Mouse (Mus musculus) liver, embryonic 15.5 days (tissue): Measurements from ENCODE around the gene Ap3s2. TPM values are rescaled to one million over a fixed set of nuclear protein-coding genes. Genes with fewer than 3 reads are reported as not detected.

ENCODE experiments used
- ATAC-seq: fragments of 200-750 bp; cut with Nextera tagmentation; 2 replicates; pipeline ENCODE4 v1.8.0; 2017; ENCODE audit warnings: moderate number of reproducible peaks, mild to moderate bottlenecking, moderate library complexity; ENCODE audit not compliant: insufficient read depth
- H3K27ac ChIP-seq: fragments of 300-500 bp; sonication (generic); replicated peaks from 2 replicates; pipeline ENCODE4 v1.5.1; 2015; ENCODE audit warnings: mild to moderate bottlenecking, inconsistent platforms
- H3K27me3 ChIP-seq: fragments of 300-500 bp; sonication (generic); 2 replicates; pipeline ENCODE4 v1.6.1; 2015; ENCODE audit warnings: mild to moderate bottlenecking, inconsistent platforms
- H3K36me3 ChIP-seq: fragments of 300-500 bp; sonication (generic); replicated peaks from 2 replicates; pipeline ENCODE4 v1.6.1; 2015; ENCODE audit warnings: moderate library complexity, mild to moderate bottlenecking, inconsistent platforms
- H3K4me1 ChIP-seq: fragments of 300-500 bp; sonication (generic); replicated peaks from 2 replicates; pipeline ENCODE4 v1.6.1; 2015; ENCODE audit warnings: inconsistent platforms
- H3K4me2 ChIP-seq: fragments of 300-500 bp; sonication (generic); 2 replicates; pipeline ENCODE4 v1.6.1; 2015; ENCODE audit warnings: moderate library complexity, mild to moderate bottlenecking, inconsistent platforms
- H3K4me3 ChIP-seq: fragments of 300-500 bp; sonication (generic); replicated peaks from 2 replicates; pipeline ENCODE4 v1.5.1; 2015; ENCODE audit warnings: mild to moderate bottlenecking, inconsistent platforms
- H3K9ac ChIP-seq: fragments of 300-500 bp; sonication (generic); 2 replicates; pipeline ENCODE4 v1.6.1; 2015; ENCODE audit warnings: moderate library complexity, mild to moderate bottlenecking, inconsistent platforms
- H3K9me3 ChIP-seq: fragments of 300-500 bp; sonication (generic); replicated peaks from 2 replicates; pipeline ENCODE4 v1.6.1; 2016; ENCODE audit warnings: inconsistent platforms
- WGBS: fragments of 180-500 bp; shearing (Covaris S2); methylation state at CpG from one replicate; pipeline ENCODE4 v1.1.7; 2015; ENCODE audit warnings: mixed read lengths; ENCODE audit not compliant: insufficient replicate concordance; 5-methylcytosine and 5-hydroxymethylcytosine counted together
- microRNA-seq: library from miRNA; unstranded; fragments of <30 nt; microRNA quantifications from one replicate; pipeline ENCODE4, GENCODE M21; 2016
- polyA plus RNA-seq: library from polyadenylated mRNA; unstranded; fragments of >200 nt; fragmentation: Nextera tagmentation; extraction: Ambion mirVana; gene quantifications from 2 replicates; pipeline ENCODE4 v1.2.1, GENCODE M21; 2015

Ap3s2 gene
- polyA plus RNA-seq, 1 experiment from 2014 or later: 9.5 TPM

DNA sequence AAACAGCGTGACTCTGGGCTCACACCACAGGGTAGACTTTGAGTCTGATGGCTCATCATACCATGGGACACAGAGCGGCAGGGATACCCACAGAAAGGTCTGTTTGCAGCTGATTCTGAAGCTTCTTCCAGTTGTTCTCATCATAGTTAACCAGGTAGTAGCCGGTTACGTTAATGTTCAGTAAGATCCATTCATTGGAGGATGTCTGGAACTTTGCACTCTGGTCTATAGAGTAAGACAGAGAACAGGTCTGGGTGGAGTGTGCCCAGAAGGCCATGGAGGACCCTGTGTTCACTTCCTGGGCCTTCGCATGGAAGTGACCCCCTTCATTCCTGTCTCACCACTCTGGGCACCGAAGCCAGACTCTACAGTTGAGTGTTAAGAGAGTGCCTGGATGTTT lies 85.3 kb downstream of the Ap3s2 start:
- peaks cover 2% of the 10 kb centered on the region; the same call in 1 of the 2 replicates for H3K36me3 ChIP-seq
- ATAC-seq: no peak
- no peaks in the 10 kb centered on the region for H3K9me3 ChIP-seq
- H3K27ac ChIP-seq: no peak overlapping the region
- no peak overlapping the region for H3K4me3 ChIP-seq
- no peak overlapping the region for H3K4me2 ChIP-seq
- no peak overlapping the region for H3K9ac ChIP-seq
- no peaks in the 10 kb centered on the region for H3K4me1 ChIP-seq
- H3K27me3 ChIP-seq: no peaks in the 10 kb centered on the region
- 71% methylated on average over 6 of the region's 6 CpGs for WGBS

DNA sequence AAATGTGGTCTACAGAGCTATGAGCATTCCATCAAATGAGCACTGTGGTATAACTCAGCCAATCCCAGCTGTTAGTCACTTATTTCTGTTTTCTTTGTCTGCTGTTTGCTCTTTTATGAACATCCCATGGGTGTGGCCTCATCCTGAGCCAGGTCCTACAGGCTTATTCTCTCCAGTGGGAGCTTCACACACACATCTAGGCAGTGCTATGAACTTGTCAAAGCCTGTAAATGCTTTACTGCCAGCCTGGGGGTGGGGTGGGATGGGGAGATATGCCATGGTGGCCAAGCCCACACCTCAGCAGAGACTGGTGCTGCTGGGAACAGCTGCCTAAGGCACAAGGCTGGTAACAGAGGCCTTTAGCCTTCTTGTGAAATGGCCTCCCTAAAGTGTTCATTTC lies 87.5 kb downstream of the Ap3s2 start:
- no peaks in the 10 kb centered on the region for H3K4me1 ChIP-seq
- H3K4me2 ChIP-seq: no peak overlapping the region
- H3K27me3 ChIP-seq: no peaks in the 10 kb centered on the region
- no peak for ATAC-seq
- H3K9me3 ChIP-seq: no peaks in the 10 kb centered on the region
- H3K4me3 ChIP-seq: no peak overlapping the region
- H3K9ac ChIP-seq: no peak overlapping the region
- no peak overlapping the region for H3K27ac ChIP-seq
- H3K36me3 ChIP-seq: peaks cover 2% of the 10 kb centered on the region; the same call in 1 of the 2 replicates

DNA sequence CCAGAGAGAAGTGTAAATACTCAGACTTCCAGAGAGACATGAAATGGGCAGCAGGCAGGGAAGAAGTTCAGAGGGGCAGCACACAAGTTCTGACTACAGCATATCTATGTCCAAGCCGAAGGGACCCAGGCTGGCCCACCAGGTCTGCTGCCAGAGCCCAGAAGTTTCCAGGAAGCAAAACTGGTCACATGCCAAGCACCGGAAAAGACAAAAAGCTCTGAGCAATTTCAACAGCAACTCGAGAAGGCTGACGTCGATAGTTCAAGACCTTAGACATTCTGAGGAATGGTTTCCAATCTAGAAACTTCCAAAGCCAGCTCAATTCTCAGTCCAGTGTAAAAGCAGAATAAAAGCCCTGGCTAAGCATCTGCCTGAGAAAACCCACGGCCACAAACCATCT lies 88.9 kb downstream of the Ap3s2 start:
- H3K27ac ChIP-seq: no peak overlapping the region
- H3K36me3 ChIP-seq: peaks cover 7% of the 10 kb centered on the region; the same call in 1 of the 2 replicates
- H3K4me1 ChIP-seq: no peaks in the 10 kb centered on the region
- WGBS: 57% methylated on average over 6 of the region's 6 CpGs
- H3K27me3 ChIP-seq: no peaks in the 10 kb centered on the region
- no peak overlapping the region for H3K9ac ChIP-seq
- H3K4me2 ChIP-seq: no peak overlapping the region
- H3K9me3 ChIP-seq: no peaks in the 10 kb centered on the region
- no peak for ATAC-seq
- H3K4me3 ChIP-seq: no peak overlapping the region

DNA sequence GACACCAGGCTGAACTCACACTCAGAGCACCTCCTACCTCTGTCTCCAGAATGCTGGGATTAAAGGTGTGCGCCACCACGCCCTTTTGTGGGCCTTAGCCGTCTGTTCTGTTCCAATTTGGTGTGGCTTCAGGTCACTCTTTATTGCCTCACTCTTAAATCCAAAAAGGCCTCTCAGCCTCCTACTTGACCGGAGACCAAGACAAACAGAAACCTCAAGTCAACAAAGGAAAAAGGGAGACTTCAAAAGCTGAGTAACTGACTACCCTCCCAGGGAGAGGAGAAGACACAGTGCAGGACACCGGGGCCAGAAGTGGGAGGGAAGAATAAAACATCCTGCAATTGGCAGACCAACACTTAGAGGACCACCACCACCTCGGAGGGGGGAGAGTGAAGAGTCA lies 89.3 kb downstream of the Ap3s2 start:
- Histone ChIP-seq H3K4me2 (no peak overlapping the region), H3K9ac (no peak overlapping the region), H3K4me1 (no peaks in the 10 kb centered on the region), H3K27me3 (no peaks in the 10 kb centered on the region), H3K27ac (no peak overlapping the region), H3K36me3 (peaks cover 7% of the 10 kb centered on the region; the same call in 1 of the 2 replicates), H3K9me3 (no peaks in the 10 kb centered on the region), H3K4me3 (no peak overlapping the region)
- WGBS: 49% methylated on average over 6 of the region's 6 CpGs
- ATAC-seq: no peak

DNA sequence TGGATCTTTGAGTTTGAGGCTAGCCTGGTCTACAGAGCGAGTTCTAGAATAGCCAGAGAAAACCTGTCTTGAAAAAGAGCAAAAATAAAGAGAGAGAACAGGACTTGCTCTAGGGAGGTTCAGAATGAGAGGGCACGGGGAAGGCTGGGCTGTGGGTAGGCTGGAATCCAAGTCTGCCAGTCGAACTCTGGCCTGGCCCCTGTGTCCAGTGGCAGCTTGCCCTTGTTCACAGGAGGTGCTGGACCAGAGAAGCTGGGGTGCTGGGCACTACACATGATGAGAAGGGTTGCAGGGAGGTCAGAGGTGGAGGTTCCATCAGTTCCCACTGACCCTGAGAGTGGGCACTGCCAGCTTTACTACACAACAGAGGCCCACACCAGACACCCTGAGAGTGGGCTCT lies 92.1 kb downstream of the Ap3s2 start:
- peaks cover 19% of the 10 kb centered on the region; the same call in 1 of the 2 replicates for H3K36me3 ChIP-seq
- H3K9me3 ChIP-seq: no peaks in the 10 kb centered on the region
- no peak overlapping the region for H3K4me3 ChIP-seq
- H3K4me1 ChIP-seq: no peaks in the 10 kb centered on the region
- no peaks in the 10 kb centered on the region for H3K27me3 ChIP-seq
- 49% methylated on average over 3 of the region's 3 CpGs for WGBS
- H3K9ac ChIP-seq: no peak overlapping the region
- H3K27ac ChIP-seq: no peak overlapping the region
- H3K4me2 ChIP-seq: no peak overlapping the region
- ATAC-seq: no peak

Small RNA genes within 50 kb of the gene (microRNA-seq; reads per million reads assigned to microRNA genes)
- not detected for gene Gm24541

Other genes starting within 250 kb of the Ap3s2 start
- gene Kif7, start 204.9 kb downstream of the Ap3s2 start, polyA plus RNA-seq: 0.32 and 0.35 TPM in 2 replicates
- gene Plin1, start 187.7 kb downstream of the Ap3s2 start, polyA plus RNA-seq: not detected in 2 replicates
- gene Pex11a, start 177.5 kb downstream of the Ap3s2 start, polyA plus RNA-seq: 3.4 and 3.8 TPM in 2 replicates
- 0.05 and 0.08 TPM in 2 replicates for gene Wdr93, start 177.5 kb downstream of the Ap3s2 start, polyA plus RNA-seq
- gene Mesp1, start 126.9 kb downstream of the Ap3s2 start, polyA plus RNA-seq: not detected in 2 replicates
- not detected in 2 replicates for gene Mesp2, start 109.9 kb downstream of the Ap3s2 start, polyA plus RNA-seq
- gene Anpep, start 59.6 kb downstream of the Ap3s2 start, polyA plus RNA-seq: 14.9 and 21.0 TPM in 2 replicates
- 3.5 and 3.6 TPM in 2 replicates for gene Arpin, start 14.7 kb upstream of the Ap3s2 start, polyA plus RNA-seq
- gene Zfp710, start 104.2 kb upstream of the Ap3s2 start, polyA plus RNA-seq: 5.6 and 7.4 TPM in 2 replicates
- gene Idh2, start 194.7 kb upstream of the Ap3s2 start, polyA plus RNA-seq: 175 and 206 TPM in 2 replicates